Mouse (Mus musculus): ENCODE data around the gene Plxnc1. TPM values are rescaled to one million over a fixed set of nuclear protein-coding genes. Genes with fewer than 3 reads are reported as not detected.
A peak's percentile ranks its signal among the peaks of the same experiment; 100 is the strongest.

Gene Plxnc1
- total RNA-seq, 2 experiments from 2014 or later, result 48.8 to 50.3 TPM

DNA sequence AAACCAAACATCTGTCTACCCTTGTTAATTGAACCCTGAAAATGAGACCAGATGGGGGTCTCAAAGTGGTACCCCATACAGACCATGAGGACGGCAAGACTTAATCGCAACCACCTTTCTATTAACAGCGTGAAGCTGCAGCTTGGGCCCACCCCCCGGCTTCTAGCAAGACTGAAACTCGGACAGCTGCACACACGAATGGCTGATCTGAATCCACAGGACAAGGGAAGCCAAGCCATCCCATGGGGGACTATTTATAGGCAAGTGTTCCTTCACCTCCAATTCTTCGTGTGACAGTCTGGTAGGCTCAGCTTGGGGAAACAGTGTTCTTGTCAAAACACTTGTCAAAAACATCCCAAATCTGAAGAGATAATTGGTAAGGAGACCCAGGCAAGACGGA lies 24.1 kb downstream of the Plxnc1 start:
- DNase-seq (ENCODE audit: low spot score in 2 of 2), result no peak

DNA sequence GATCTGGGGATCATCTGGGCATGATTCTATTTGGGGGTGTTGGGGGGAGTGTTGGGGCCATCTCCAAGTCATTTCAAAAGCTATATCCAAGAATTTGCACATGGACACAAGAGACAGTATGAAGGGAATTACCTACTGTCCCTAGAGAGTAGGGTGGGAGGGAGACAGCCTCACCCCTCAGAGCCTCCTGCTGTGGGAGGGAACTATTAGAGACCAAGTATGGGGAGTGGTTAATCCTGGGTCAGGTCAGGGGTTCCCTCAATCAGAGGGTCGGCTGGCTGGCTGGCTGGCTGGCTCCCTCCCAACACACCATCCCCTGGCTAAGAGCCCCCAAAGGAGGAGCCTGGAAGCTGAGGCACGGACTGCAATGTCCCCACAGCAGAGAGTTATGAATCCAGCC lies 24.7 kb downstream of the Plxnc1 start:
- no peak for DNase-seq (ENCODE audit: low spot score in 2 of 2)

DNA sequence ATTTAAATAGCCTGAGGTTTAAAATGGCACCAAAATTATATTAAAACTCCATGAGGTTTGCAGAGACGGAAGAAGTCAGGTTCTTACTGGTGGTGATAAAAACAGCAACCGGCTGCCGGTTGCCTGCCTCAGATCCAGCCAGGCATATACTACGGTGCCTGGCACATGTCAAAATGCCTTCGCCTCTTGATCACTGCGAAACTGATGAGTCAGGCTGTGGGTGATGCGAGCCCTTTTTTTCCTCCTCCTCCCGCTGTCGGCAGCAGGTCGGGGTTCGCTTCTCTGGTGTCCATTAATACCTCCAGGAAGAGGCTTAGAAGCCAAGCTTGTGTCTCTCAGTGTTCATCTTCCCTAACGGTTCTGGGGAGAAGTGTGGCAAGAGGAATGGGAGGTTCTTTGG lies 25.1 kb downstream of the Plxnc1 start:
- peak in 1 of 2 experiments; percentile 38 for DNase-seq (ENCODE audit: low spot score in 2 of 2)

DNA sequence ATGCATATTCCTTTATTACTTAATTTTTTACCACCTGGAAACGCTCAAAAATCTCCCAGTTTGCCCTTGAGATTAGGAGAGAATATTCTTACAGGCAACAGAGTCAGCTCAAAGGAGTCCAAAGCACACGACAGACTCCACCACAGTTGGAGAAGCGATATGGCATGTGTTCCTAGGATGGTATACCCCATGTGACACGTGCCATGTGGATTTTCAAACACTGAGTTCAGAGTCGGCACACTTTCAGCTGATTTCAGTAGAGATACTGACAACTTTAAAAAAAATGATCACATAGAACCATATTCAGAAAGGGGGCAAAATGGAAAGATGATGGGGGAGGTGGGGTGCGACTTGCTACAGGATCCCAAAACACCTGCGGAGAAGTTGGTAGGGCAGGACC lies 26.0 kb downstream of the Plxnc1 start:
- no peak for DNase-seq (ENCODE audit: low spot score in 2 of 2)

DNA sequence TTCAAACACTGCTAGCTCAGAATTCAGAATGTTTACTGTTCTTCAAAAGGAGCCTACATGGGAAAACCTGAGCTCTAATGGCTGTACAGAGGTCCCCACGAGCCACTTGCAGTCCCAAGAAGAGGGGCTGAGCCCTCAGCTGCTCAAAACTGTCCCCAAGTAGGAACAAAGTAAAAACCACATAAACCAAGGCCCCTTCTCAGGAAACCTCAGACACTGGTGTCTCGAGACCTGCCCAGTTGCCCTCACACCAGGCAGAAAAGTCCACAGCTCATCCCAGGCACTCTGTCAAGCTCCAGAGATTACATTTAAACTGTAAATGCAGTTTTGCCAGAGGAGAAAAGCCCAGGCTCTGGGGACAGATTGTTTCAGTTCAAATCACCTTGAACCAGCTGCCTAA lies 26.6 kb downstream of the Plxnc1 start:
- DNase-seq (ENCODE audit: low spot score in 2 of 2), result no peak

DNA sequence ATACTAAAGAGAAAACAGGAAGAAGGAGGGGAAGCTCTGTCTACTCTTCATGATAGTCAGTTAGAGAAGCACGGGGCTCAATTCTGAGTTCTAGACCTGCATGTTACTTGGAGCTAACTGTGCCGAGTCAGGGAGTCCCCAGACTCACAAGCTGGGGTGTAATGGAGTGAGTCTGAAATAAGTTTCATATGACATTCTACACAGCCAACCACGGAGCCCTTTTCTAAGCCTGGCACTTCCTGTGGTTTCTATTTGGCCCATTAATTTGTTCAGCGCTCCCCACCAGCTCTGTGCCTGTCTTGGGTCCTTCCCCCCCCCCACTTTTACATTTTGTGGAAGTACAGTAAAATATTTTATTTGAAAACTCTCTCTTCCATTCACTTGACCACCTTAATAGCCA lies 27.3 kb downstream of the Plxnc1 start:
- no peak for DNase-seq (ENCODE audit: low spot score in 2 of 2)

DNA sequence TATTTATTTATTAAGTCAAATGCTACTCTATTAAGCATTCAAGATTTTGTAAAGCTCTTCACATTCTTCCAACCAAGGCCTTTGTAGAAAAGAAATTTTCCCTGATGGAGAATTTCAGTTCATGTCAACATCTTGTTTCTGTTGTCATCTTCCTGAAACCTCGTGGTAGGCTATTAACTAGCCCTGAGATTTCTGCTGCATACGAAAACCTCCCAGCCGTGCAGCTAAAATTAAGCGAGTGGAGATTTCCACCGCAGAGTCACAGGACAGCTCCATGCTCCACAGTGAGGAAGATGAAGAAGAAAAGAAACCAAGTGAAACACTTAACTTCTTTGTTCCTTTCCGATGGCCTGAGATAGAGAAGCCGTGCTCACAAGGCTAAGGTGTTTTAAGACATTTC lies 28.0 kb downstream of the Plxnc1 start:
- no peak for DNase-seq (ENCODE audit: low spot score in 2 of 2)

DNA sequence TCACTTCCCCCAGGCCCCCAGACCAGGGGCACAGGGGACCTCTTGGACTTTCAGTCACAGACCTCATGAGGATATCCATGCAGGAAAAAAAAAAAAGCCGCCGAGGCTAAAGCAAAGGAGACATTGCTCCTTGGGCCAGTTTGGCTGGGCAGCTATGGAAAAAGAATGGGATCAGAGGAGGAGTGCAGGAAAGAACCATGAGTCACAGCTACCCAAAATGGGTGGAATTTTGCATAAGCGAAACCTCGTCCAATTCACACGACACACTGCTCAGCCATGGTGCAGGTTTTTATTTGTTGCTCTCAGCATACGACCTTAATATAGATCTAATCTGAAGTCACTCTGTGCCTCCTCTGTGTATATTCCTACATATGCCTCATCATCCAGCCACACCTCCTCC lies 28.9 kb downstream of the Plxnc1 start:
- DNase-seq (ENCODE audit: low spot score in 2 of 2), result no peak

DNA sequence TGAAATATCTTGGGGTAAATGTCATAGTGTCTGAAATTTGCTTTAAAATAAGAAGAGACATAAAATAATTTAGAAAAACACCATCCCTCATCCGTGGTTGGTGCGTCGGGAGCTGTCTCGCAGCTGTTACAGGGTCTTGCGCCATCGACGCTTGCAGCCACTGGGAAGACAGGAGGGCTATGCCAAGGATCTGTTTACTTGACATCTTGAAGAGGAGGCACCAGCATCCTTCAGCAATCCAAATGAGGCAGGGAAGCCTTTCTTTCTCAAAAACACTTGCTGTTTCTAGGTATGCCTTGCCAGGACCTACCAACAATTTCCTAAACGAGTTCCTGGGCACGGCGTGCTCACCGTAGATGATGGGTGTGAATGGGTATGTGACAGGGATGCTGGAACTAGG lies 30.6 kb downstream of the Plxnc1 start:
- DNase-seq (ENCODE audit: low spot score in 2 of 2), result no peak

DNA sequence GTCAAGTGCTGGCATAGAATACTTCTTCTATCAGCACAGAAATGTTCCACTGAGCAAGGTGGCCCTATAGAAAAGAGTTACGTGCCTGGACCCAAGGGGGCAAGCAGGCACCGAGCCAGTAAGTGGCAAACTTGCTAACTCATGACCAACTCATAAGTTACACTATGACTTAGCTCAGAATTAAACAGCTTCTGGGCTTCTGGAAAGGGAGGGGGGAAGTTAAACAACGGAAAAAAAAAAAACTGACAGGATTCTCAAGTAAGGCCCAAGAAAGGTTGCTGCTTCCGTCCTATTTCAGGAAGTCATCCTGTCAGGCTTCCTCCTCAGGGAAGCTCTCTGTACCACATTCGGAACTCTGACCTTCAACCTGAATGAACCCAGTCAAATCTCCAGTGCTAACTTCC lies 31.3 kb downstream of the Plxnc1 start:
- no peak for DNase-seq (ENCODE audit: low spot score in 2 of 2)

DNA sequence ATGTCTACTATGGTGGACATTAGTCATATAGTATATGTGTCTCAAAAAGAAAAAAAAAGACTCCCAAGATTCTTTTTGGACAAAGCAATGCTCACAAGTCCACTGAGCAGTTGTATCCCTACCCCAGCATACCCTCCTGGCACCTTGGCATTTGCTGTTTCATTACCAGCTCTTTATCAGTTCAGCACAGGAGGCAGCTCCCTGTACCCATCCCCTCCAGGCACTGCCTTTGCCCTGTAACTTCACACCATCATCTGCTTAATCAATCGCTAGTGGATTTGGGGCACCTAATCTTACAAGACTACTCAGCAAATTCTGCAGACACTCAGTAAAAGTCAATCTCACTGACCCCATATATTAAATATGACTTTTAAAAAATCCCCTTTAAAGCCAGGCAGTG lies 32.1 kb downstream of the Plxnc1 start:
- DNase-seq (ENCODE audit: low spot score in 2 of 2), result no peak

DNA sequence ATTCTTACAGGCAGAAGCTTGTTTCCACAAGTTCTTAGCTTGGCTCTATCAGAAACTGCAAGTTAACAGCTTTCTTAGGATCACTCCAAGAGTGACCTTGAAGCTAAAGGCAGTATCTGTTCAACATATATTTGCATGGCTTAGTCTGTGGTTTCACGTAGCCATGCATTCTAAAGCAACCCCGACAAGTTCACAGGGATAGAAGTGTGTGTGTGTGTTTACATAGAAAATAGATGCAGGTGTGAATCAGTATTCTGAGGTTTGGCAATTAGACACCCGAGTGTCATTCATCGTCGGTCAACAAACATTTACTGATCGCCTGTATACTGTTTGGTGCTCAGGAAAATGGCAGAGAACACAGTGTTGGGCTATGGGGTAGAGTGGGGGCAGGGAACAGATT lies 33.5 kb downstream of the Plxnc1 start:
- no peak for DNase-seq (ENCODE audit: low spot score in 2 of 2)

DNA sequence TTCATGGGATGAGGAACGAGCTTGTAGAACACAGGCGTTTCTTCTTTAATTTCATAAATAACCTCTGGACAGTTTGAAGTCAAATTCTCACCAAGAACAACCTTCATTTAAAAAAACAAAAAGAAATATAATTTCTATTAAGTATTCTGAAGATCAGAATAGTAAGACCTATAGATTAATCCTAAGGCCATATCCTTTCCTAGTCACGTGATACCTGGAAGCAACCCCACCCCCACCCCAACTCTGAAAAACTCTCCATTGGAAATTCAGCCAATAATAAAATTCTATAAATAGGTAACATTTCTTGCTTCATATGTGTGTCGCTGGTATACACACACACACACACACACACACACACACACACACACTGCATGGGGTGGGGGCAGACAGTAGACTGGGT lies 34.1 kb downstream of the Plxnc1 start:
- DNase-seq (ENCODE audit: low spot score in 2 of 2), result no peak

DNA sequence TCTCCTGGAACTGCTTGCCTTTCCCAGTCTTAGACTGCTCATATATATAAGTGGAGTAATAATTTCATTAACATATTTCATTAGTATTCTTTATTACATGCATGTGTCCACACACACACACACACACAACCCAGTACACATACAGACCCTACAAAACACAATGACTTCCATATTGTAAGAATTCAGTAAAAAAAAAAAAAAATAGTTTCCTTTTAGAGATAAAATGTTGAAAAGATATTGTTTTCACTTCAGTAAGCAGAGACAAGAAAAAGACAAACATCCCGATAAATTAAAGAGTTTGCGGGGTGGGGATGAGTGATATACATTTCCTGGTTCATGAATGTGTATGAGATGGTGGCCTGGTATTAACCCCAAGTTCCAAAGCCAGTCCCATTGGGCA lies 34.8 kb downstream of the Plxnc1 start:
- no peak for DNase-seq (ENCODE audit: low spot score in 2 of 2)

DNA sequence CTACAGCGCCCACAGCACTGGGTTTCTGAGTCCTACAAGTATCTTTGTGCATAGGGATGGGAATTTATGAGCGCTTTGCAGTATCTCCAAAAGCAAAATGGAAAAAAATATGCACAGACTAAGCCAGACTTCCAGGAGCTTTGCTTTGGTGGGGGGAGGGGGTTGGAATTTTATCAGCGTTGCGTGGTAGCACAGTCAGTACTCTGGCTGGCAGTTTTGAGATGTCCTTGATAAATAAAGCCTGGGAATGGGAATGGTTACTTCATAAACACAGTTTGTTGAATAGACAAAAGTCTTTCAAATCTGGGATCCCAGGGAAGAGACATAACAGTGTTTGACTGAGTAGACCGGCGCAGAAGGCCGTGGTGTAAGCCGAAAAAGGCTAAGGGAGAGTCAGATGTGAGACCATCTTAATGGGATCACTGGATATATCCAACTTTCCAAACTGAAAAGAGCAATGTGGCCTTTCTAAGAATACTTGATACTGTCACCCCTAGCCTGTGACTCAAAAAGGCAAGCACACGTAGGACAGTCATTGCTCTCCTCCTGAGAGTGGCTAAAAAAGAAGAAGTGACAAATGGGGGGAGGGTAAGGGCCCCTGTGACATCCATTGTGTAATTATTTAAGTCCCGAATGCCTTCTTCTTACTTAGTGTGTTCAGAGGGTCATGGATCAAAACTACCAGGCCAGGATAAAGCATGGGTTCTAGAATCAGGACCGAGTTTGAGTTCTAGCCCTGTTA lies 35.5 kb downstream of the Plxnc1 start:
- DNase-seq (ENCODE audit: low spot score in 2 of 2), result no peak

DNA sequence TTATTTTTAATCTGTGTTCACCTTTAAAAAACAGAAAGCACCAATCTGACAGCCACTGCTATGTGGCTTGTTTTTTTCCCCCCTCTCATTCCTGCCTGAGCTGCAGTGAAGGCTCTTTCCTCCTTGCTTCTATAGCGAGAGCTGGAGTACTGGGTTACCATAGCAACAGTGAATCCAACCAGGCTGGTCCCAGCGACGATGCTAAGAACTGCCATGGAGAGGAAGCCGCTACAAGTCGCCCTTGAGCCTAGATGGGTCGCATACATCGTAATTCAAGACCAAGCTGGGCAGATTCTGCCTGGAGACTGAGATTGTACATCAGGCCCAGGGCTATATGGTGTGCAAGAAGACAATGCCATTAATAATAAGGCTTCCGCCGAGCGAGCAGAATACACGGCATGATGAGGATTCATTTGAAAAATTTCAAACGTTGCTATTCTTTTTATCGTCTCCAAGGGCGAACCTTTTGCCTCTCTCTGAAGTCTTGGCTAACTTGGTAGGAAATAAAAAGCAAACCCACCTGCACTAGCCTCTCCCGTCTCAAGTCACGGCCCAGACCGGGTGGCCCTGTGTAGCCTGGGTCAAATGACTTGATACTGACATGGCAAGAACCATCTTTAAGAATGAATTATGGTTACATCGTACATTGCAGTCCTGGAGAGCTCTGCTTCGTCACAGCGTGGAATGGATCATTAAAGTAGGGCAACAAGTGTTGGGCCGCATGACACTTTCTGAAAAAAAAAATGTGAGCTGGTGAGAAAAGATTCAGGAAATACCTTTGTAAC lies 38.8 kb downstream of the Plxnc1 start:
- DNase-seq (ENCODE audit: low spot score in 2 of 2), result peak; percentile 55 to 63

DNA sequence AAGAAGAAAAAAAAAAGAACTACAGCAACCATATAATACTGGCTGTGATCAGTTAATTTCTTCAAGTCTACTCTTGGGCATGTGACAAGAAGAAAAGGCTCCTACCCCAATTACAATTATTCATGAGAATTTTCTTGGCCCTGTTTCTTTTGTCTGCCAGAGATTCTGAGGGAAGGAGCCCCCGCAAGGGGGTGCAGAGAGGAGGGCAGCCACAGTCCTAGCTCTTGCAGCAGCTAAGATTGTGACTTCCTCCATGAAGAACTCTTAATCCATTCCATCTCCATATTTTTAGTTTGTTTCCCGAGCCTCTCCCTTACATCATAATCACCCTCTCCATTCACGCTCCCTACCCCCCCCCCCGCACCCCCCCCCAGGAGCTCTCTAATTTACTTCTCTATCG lies 39.4 kb downstream of the Plxnc1 start:
- DNase-seq (ENCODE audit: low spot score in 2 of 2), result peak in 1 of 2 experiments; percentile 40

DNA sequence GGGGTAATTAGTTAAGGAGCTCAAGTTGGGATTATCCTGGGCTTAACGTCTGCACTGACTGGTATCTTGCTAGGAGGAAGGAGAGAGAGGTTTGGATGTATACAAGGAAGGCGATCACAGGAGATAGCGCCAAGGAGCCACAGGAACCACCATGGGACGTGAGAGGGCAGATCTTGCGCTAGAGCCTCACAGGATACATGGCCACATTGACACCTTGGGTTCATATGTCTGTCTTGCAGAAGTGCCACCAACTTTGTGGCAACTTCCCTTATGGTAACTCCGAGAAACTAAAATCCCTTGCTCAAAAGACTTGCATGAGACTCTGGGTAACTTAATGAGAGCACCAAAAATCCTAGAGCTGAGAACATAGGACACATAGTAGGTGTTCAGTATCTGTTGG lies 47.7 kb downstream of the Plxnc1 start:
- no peak for DNase-seq (ENCODE audit: low spot score in 2 of 2)

DNA sequence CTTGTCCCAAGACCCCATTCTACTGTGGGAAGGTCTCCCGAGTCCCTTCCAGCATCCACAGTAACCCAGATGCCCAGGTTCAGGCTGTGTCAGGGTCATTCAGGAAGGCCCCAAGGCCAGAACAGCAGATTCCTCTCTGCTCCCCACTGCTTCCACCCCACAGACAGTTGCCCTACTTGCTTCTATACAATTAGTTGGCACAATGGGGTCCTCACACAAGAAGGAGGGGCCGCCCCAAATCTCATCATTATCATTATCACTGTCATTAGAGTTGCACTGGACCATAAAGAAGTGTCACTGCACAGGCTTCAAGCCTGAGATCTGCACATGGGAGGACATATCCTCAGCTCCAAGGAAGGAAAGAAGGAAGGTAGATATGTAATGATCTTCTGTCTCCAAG lies 48.3 kb downstream of the Plxnc1 start:
- no peak for DNase-seq (ENCODE audit: low spot score in 2 of 2)

DNA sequence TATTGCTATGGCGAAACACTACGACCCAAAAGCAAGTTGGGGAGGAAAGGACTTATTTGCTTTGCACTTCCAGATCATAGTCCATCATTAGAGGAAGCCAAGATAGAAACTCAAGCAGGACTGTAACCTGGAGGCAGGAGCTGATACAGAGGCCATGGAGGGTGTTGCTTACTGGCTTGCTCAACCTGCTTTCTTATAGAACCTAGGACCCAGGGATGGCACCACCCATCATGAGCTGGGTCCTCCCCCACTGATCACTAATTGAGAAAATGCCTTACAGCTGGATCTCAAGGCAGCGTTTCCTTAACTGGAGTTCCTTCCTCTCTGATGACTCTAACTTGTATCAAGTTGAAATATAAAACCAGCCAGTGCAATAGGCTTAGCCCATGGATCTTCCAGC lies 48.8 kb downstream of the Plxnc1 start:
- no peak for DNase-seq (ENCODE audit: low spot score in 2 of 2)

DNA sequence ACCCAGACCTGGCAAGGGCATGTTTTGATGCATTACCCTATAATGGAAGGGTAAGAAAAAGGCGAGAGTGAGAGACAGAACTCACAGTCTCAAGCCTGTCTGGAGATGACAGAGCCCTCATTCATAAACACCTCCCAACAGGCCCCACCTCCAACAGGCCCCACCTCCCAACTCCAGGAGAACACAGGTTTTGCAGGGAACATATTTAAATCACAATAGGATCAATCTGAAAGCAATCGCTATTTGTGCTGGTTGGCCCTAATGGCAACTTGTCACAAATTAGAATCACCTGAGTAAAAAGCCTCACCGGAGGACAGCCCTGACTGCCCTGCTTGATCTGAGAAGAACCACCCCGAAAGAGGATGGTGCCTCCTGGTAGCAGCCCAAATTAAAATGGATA lies 54.9 kb downstream of the Plxnc1 start:
- no peak for DNase-seq (ENCODE audit: low spot score in 2 of 2)

DNA sequence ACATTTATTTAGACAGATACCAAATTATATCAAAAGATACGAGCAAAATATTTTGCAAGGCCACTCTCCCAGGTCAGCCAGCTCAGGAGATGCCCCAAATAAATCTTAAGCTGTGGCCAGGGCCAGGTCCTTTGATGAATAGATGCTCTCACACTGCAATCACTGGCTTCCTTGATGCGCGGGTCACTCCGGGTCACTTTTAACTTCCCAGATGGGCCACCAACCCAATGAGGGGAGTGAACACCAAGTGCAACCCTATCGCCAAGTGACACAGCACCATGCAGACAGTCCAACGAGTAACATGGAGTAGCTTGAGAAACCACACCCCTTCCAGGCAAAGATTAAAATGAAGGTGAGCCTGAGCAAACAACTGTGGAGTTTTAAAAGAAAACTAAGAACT lies 61.4 kb downstream of the Plxnc1 start:
- DNase-seq (ENCODE audit: low spot score in 2 of 2), result no peak

DNA sequence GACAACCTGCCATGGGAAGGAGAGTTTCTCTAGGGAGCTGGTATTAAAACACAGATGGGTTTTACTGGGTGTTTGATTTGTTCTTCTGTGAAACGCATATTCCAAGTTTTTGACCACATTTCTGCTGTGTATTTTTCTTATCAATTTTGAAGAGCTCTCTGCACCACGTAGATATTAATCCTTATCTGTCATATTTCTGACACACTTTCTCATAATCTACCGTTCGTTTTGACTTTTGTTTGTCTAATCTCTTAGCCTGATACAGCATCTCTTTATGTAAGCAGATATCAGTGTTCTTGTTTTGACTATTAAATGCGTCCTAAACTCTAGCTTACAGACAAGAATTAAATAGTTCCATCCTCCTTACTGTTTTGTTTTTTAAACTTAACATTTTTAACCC lies 73.1 kb downstream of the Plxnc1 start:
- no peak for DNase-seq (ENCODE audit: low spot score in 2 of 2)
